Mouse (Mus musculus): ENCODE measurements around the gene Upb1.

GRCm38 (mm10) chr10:75448806-75449420, 48.0 kb downstream of the Upb1 start:
- no peak for TF ChIP-seq ZNF384 (IDR thresholded peaks at IDR 0.05; ENCODE audit: low read depth, low read length)
- TF ChIP-seq MAFK (IDR thresholded peaks at IDR 0.05; ENCODE audit: insufficient read depth, low read depth, low read length), result no peak
- no peak for TF ChIP-seq HCFC1 (IDR thresholded peaks at IDR 0.05; ENCODE audit: borderline replicate concordance, insufficient read depth, low read length)
- TF ChIP-seq ZC3H11A (IDR thresholded peaks at IDR 0.05; ENCODE audit: borderline replicate concordance, low read depth, low read length), result no peak

Measured in ES-E14 (cell line).